Mouse (Mus musculus) embryonic facial prominence, embryonic 12.5 days (tissue): ENCODE measurements at regions not wholly inside any gene's neighbourhood (a gene's known extent, or its start where the extent isn't known, plus 50 kb on each side); places are given as distances from the start of the nearest gene placed in this dataset.
A peak's percentile ranks its signal among the peaks of the same experiment; 100 is the strongest.
"Not testable (repeated sequence)": the region's sequence is repeated elsewhere in the genome, so short reads cannot be mapped to it uniquely, and the experiment has no call there.

Source experiments
- ATAC-seq: fragments of 200-750 bp; cut with Nextera tagmentation; 2 replicates; pipeline ENCODE4 v1.8.0; 2017; ENCODE audit not compliant: insufficient number of reproducible peaks, insufficient read depth, low FRiP score, low TSS enrichment
- H3K27ac ChIP-seq: fragments of 300-500 bp; sonication (generic); 2 replicates; pipeline ENCODE4 v1.5.1; 2016; ENCODE audit warnings: mild to moderate bottlenecking
- H3K27me3 ChIP-seq: fragments of 300-500 bp; sonication (generic); 2 replicates; pipeline ENCODE4 v1.6.1; 2016; ENCODE audit warnings: mild to moderate bottlenecking, moderate library complexity
- H3K36me3 ChIP-seq: fragments of 300-500 bp; sonication (generic); 2 replicates; pipeline ENCODE4 v1.6.1; 2016; ENCODE audit warnings: mild to moderate bottlenecking
- H3K4me1 ChIP-seq: fragments of 300-500 bp; sonication (generic); 2 replicates; pipeline ENCODE4 v1.6.1; 2016
- H3K4me2 ChIP-seq: fragments of 300-500 bp; sonication (generic); replicated peaks from 2 replicates; pipeline ENCODE4 v1.6.1; 2016; ENCODE audit warnings: mild to moderate bottlenecking, moderate library complexity
- H3K4me3 ChIP-seq: fragments of 300-500 bp; sonication (generic); 2 replicates; pipeline ENCODE4 v1.5.1; 2016; ENCODE audit warnings: mild to moderate bottlenecking
- H3K9ac ChIP-seq: fragments of 300-500 bp; sonication (generic); 2 replicates; pipeline ENCODE4 v1.6.1; 2016; ENCODE audit warnings: mild to moderate bottlenecking, moderate library complexity
- H3K9me3 ChIP-seq: fragments of 300-500 bp; sonication (generic); 2 replicates; pipeline ENCODE4 v1.6.1; 2016; ENCODE audit warnings: mild to moderate bottlenecking, moderate library complexity
- WGBS: fragments of 180-500 bp; shearing (Covaris S2); methylation state at CpG from one replicate; pipeline ENCODE4 v1.1.7; 2016; 5-methylcytosine and 5-hydroxymethylcytosine counted together

DNA sequence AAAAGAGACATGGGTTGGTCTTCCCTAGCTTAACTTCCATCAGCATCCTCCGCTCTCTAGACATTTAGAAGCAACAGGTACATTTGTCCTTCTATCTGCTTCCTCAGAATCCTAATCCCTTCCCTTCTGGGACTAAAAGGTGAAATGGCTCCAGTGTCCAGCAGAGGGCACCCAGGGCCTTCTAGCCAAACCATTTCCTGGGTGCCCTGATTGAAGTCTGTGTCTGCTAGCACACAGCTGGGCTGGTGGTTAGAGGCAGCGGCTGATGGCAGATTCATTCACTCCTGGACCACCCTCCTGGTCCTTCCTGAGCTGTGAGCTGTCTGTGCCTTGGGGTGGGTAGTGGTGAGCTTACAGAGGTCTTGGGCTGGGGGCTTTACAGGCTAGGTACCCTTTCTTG lies 76.5 kb upstream of the Col13a1 start:
- WGBS, result 56% methylated on average over 2 of the region's 2 CpGs
- H3K4me1 ChIP-seq, result peaks cover 10% of the 10 kb centered on the region
- H3K9ac ChIP-seq, result no peak overlapping the region
- H3K4me3 ChIP-seq, result no peak overlapping the region
- H3K9me3 ChIP-seq, result no peaks in the 10 kb centered on the region
- H3K36me3 ChIP-seq, result no peaks in the 10 kb centered on the region
- H3K4me2 ChIP-seq, result no peak overlapping the region
- no peak for ATAC-seq
- H3K27me3 ChIP-seq, result no peaks in the 10 kb centered on the region
- H3K27ac ChIP-seq, result no peak overlapping the region

DNA sequence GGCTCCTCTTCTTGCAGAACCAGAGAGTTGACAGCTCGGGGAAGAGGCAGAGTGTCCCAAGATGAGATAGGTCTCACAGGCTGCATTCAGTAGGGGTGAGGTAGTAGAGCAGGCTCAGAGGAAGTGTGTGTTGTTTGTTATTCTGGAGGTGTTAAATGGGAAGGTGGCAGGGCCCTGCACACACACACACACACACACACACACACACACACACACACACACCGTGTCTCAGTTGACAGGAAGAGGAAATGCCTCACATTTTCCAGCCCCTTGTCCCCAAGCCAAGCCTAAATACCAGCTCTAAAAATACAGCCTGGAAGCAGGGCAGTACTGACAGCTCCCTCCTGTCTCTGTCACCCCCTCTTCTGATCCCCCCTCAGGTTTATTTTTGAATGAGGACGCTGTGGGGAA lies 70.9 kb upstream of the Col13a1 start:
- WGBS, result 13% methylated on average over 3 of the region's 3 CpGs
- H3K9ac ChIP-seq, result no peak overlapping the region
- H3K9me3 ChIP-seq, result no peaks in the 10 kb centered on the region
- no peaks in the 10 kb centered on the region for H3K36me3 ChIP-seq
- ATAC-seq, result no peak
- H3K4me3 ChIP-seq, result no peak overlapping the region
- H3K27me3 ChIP-seq, result no peaks in the 10 kb centered on the region
- H3K27ac ChIP-seq, result no peak overlapping the region
- H3K4me1 ChIP-seq, result no peaks in the 10 kb centered on the region
- no peak overlapping the region for H3K4me2 ChIP-seq

DNA sequence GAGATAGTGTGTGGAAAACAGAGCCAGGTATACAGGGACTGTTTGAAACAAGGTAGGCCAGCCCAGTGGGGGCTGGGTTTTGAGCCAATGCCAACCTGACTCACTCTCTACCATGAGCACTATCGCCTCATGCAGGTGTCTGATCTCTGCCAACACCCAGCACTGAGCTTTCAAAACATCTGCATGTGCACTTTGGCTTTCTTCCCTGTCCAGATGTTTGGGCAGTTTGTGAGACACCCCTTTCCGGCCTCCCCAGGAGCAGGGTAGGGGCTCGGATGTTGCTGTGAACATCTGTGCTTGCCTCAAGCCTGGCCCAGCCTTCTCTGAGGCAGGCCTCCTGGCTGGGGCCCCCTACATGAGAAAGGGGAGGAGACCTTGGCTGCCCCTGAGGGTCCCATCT lies 65.5 kb upstream of the Col13a1 start:
- H3K36me3 ChIP-seq, result no peaks in the 10 kb centered on the region
- H3K4me1 ChIP-seq, result no peaks in the 10 kb centered on the region; the same call in 1 of the 2 replicates
- H3K9me3 ChIP-seq, result peaks cover 10% of the 10 kb centered on the region; the same call in 1 of the 2 replicates
- H3K4me2 ChIP-seq, result no peak overlapping the region
- H3K9ac ChIP-seq, result no peak overlapping the region
- no peak overlapping the region for H3K27ac ChIP-seq
- no peaks in the 10 kb centered on the region for H3K27me3 ChIP-seq
- H3K4me3 ChIP-seq, result no peak overlapping the region
- 68% methylated on average over 3 of the region's 3 CpGs for WGBS
- peak; percentile 31; the same call in 1 of the 2 replicates for ATAC-seq

DNA sequence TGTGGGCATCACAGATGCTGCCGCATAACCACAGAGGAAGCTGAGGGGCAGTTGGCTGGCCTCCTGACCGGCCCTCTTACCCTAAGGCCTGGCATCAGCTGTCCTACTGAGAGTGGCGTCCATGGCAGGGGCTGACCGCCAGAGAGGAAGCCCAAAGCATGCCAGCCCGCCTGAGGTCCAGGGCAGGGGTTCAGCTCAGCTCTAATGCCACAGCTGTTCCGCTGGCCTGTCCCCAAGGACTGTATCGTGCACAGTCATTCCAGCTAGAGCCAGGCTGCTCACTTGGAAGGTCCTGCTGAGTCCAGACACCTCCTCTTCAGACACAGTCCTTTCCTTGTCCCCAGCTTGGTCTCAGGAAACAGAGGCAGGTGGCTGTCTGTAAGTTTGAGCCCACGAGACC lies 61.0 kb upstream of the Col13a1 start:
- Histone ChIP-seq H3K27ac (no peak overlapping the region), H3K4me1 (no peaks in the 10 kb centered on the region; the same call in 1 of the 2 replicates), H3K4me3 (no peak overlapping the region), H3K27me3 (no peaks in the 10 kb centered on the region), H3K9me3 (peaks cover 10% of the 10 kb centered on the region; the same call in 1 of the 2 replicates), H3K9ac (no peak overlapping the region), H3K36me3 (no peaks in the 10 kb centered on the region), H3K4me2 (no peak overlapping the region)
- ATAC-seq, result no peak
- WGBS, result 88% methylated on average over 8 of the region's 8 CpGs

- 86% methylated on average over 1 of the region's 1 CpGs for WGBS
- ATAC-seq, result no peak
Measured at GRCm38 (mm10) chr10:62038656-62039055, 59.7 kb upstream of the Col13a1 start.

GRCm38 (mm10) chr10:62037402-62038199 lies 58.7 kb upstream of the Col13a1 start:
- Histone ChIP-seq H3K4me3 (no peak overlapping the region), H3K27me3 (no peaks in the 10 kb centered on the region), H3K4me1 (no peaks in the 10 kb centered on the region), H3K27ac (no peak overlapping the region), H3K36me3 (no peaks in the 10 kb centered on the region), H3K4me2 (no peak overlapping the region), H3K9ac (no peak overlapping the region), H3K9me3 (peaks cover 10% of the 10 kb centered on the region; the same call in 1 of the 2 replicates)
- ATAC-seq, result no peak
- WGBS, result 78% methylated on average over 9 of the region's 9 CpGs

More at GRCm38 (mm10) chr10:62038656-62039055, 59.7 kb upstream of the Col13a1 start:
- no peak overlapping the region for H3K27ac ChIP-seq
- no peaks in the 10 kb centered on the region for H3K36me3 ChIP-seq
- no peaks in the 10 kb centered on the region for H3K4me1 ChIP-seq
- no peak overlapping the region for H3K4me2 ChIP-seq
- no peak overlapping the region for H3K9ac ChIP-seq
- no peaks in the 10 kb centered on the region for H3K27me3 ChIP-seq
- H3K4me3 ChIP-seq, result no peak overlapping the region
- peaks cover 10% of the 10 kb centered on the region; the same call in 1 of the 2 replicates for H3K9me3 ChIP-seq

DNA sequence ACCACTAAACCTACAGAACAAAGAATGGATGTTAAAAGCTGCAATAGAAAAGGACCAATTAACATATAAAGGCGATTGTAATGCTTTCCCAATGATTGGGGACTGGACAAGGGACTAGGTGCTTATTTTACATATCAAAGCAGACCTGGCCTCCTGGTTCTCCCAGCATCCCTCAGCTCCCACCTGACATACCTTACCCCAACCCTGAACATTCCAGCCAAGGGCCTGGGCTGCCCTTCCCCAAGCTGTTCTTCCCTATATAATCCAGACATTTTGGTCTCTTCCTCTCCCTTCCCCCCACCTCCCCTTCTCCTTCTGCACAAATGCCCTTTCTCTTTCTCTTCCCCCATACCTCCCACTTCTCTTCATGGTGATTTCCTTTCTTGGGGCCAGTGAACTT lies 57.9 kb upstream of the Col13a1 start:
- H3K36me3 ChIP-seq, result no peaks in the 10 kb centered on the region
- no peak for ATAC-seq
- no peak overlapping the region for H3K4me2 ChIP-seq
- no peak overlapping the region for H3K27ac ChIP-seq
- H3K4me3 ChIP-seq, result no peak overlapping the region
- peaks cover 10% of the 10 kb centered on the region; the same call in 1 of the 2 replicates for H3K9me3 ChIP-seq
- 42% methylated on average over 1 of the region's 1 CpGs for WGBS
- H3K27me3 ChIP-seq, result no peaks in the 10 kb centered on the region
- no peak overlapping the region for H3K9ac ChIP-seq
- H3K4me1 ChIP-seq, result no peaks in the 10 kb centered on the region

DNA sequence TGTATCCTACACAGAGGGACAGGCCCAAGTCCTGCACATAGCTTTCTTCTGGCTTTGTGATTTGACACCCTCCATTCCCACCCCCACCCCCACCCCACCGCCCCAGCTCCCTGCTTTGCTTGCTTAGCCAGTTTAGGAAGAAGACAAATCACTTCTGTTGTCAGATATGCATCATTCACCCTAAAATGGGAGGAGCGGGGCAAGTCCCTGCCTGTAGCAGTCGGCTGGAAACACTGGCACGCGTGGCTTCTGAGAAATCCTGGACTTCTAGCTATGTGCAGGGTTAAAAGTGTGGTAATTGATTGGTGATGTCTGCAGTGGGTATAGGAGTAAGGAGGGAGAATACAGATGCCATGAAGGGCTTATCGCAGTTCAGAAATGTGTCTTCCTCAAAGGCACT lies 55.4 kb upstream of the Col13a1 start:
- Histone ChIP-seq H3K4me3 (no peak overlapping the region), H3K36me3 (no peaks in the 10 kb centered on the region), H3K4me1 (no peaks in the 10 kb centered on the region), H3K9ac (no peak overlapping the region), H3K4me2 (no peak overlapping the region), H3K9me3 (0 out of 2 replicates have a peak, but pooled peaks cover 2% of the 10 kb centered on the region), H3K27ac (no peak overlapping the region), H3K27me3 (no peaks in the 10 kb centered on the region)
- 84% methylated on average over 6 of the region's 6 CpGs for WGBS
- no peak for ATAC-seq

DNA sequence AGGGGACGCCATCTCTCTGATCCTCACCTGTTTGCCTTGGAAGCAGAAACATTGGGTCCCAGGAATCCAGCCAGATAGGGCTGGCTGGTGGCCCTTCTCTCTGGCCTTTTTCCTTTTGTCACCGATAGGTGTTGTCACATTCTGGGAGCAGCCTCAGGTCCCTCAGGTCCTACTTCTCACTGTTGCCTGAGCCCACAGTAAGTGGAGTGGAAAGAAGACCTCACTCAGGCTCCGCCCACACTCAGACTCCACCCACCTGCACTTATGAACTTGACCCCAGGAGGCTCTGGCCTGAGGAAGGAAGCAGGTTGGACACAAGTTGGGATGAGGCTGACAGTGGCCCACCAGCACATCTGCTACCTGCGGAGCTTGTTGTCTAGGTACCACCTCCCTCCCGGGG lies 54.8 kb upstream of the Col13a1 start:
- 0 out of 2 replicates have a peak overlapping the region, but pooled peaks have one; percentile 3 for H3K27ac ChIP-seq
- ATAC-seq, result no peak
- WGBS, result 79% methylated on average over 5 of the region's 5 CpGs
- no peaks in the 10 kb centered on the region for H3K4me1 ChIP-seq
- H3K4me2 ChIP-seq, result no peak overlapping the region
- no peak overlapping the region for H3K9ac ChIP-seq
- no peaks in the 10 kb centered on the region for H3K27me3 ChIP-seq
- no peak overlapping the region for H3K4me3 ChIP-seq
- H3K9me3 ChIP-seq, result 0 out of 2 replicates have a peak, but pooled peaks cover 5% of the 10 kb centered on the region
- no peaks in the 10 kb centered on the region for H3K36me3 ChIP-seq

DNA sequence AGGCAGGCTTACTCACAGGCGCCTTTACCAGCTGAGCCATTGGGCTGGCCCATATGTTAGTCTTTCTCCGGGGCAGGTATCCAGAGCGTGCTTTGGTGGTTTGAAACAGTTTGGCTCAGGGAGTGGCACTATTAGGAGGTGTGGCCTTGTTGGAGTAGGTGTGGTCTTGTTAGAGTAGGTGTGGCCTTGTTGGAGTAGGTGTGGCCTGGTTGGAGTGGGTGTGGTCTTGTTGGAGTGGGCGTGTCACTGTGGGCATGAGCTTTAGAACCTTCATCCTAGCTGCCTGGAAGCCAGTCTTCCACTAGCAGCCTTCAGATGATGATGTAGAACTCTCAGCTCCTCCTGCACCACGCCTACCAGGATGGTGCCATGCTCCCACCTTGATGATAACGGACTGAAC lies 53.1 kb upstream of the Col13a1 start:
- not testable (repeated sequence) for H3K36me3 ChIP-seq, H3K9ac ChIP-seq, H3K27ac ChIP-seq, H3K4me3 ChIP-seq, H3K4me2 ChIP-seq, H3K4me1 ChIP-seq, H3K9me3 ChIP-seq, ATAC-seq, H3K27me3 ChIP-seq
- 88% methylated on average over 6 of the region's 6 CpGs for WGBS

- no peak overlapping the region for H3K4me2 ChIP-seq
- no peak overlapping the region for H3K27ac ChIP-seq
- no peaks in the 10 kb centered on the region for H3K27me3 ChIP-seq
- H3K9ac ChIP-seq, result no peak overlapping the region
- peaks cover 3% of the 10 kb centered on the region for H3K4me1 ChIP-seq
- WGBS, result 84% methylated on average over 2 of the region's 2 CpGs
- no peaks in the 10 kb centered on the region for H3K36me3 ChIP-seq
- no peak overlapping the region for H3K4me3 ChIP-seq
- H3K9me3 ChIP-seq, result 0 out of 2 replicates have a peak, but pooled peaks cover 5% of the 10 kb centered on the region
- no peak for ATAC-seq
Measured at GRCm38 (mm10) chr10:62029271-62029670, 50.4 kb upstream of the Col13a1 start.
